Mouse (Mus musculus) MEL (cell line): ENCODE data around the gene Ttc21b.

Experiments
- CHD2 ChIP-seq: IDR thresholded peaks from 2 replicates; pipeline ENCODE4 v1.6.1; 2011; ENCODE audit warnings: low read length, improper control_type of control experiment
- CTCF ChIP-seq, 3 experiments: IDR thresholded peaks in 2 of 3; conservative IDR thresholded peaks in 1 of 3; 2 replicates each; pipeline ENCODE4 v1.5.1; 2011 to 2012; ENCODE audit warnings: low read length in 3 of 3, low read depth in 2 of 3, mild to moderate bottlenecking in 2 of 3, improper control_type of control experiment in 1 of 3, inconsistent platforms in 1 of 3, mixed read lengths in 1 of 3, moderate library complexity in 1 of 3; ENCODE audit not compliant: control insufficient read depth in 1 of 3, insufficient read depth in 1 of 3, poor library complexity in 1 of 3, severe bottlenecking in 1 of 3
- E2F4 ChIP-seq: IDR thresholded peaks from 2 replicates; pipeline ENCODE4 v1.6.1; 2011; ENCODE audit warnings: low read depth, low read length, improper control_type of control experiment, borderline replicate concordance
- HCFC1 ChIP-seq: IDR thresholded peaks from 2 replicates; pipeline ENCODE4 v1.6.1; 2012; ENCODE audit warnings: low read depth, mild to moderate bottlenecking, inconsistent platforms, low read length, improper control_type of control experiment, moderate library complexity
- JUND ChIP-seq: IDR thresholded peaks from 2 replicates; pipeline ENCODE4 v1.6.1; 2011; ENCODE audit warnings: low read depth, mild to moderate bottlenecking, improper control_type of control experiment, low read length
- MEF2A ChIP-seq: IDR thresholded peaks from 2 replicates; pipeline ENCODE4 v1.6.1; 2014; ENCODE audit warnings: low read depth, mild to moderate bottlenecking, inconsistent platforms, low read length, improper control_type of control experiment; ENCODE audit not compliant: poor library complexity, insufficient replicate concordance, severe bottlenecking; ENCODE audit errors: extremely low read depth
- MYC ChIP-seq: IDR thresholded peaks from 2 replicates; pipeline ENCODE4 v1.6.1; 2011; ENCODE audit warnings: low read depth, mild to moderate bottlenecking, low read length, improper control_type of control experiment, moderate library complexity
- POLR2AphosphoS5 ChIP-seq: IDR thresholded peaks from 2 replicates; pipeline ENCODE4 v1.6.1; 2012; ENCODE audit warnings: low read depth, borderline replicate concordance, mild to moderate bottlenecking, inconsistent platforms, low read length, moderate library complexity, mixed read lengths
- SIN3A ChIP-seq: IDR thresholded peaks from 2 replicates; pipeline ENCODE4 v1.6.1; 2012; ENCODE audit warnings: low read length, improper control_type of control experiment, inconsistent platforms
- TCF12 ChIP-seq: IDR thresholded peaks from 2 replicates; pipeline ENCODE4 v1.6.1; 2014; ENCODE audit warnings: low read depth, mild to moderate bottlenecking, inconsistent platforms, low read length, improper control_type of control experiment, moderate library complexity
- UBTF ChIP-seq: IDR thresholded peaks from 2 replicates; pipeline ENCODE4 v1.6.1; 2012; ENCODE audit warnings: low read depth, mild to moderate bottlenecking, inconsistent platforms, low read length, improper control_type of control experiment, moderate library complexity, borderline replicate concordance; ENCODE audit not compliant: insufficient read depth
- USF2 ChIP-seq, 2 experiments: IDR thresholded peaks; 2 replicates each; pipeline ENCODE4 v1.6.1; 2011 to 2012; ENCODE audit warnings: improper control_type of control experiment in 2 of 2, low read length in 2 of 2, borderline replicate concordance in 1 of 2, inconsistent platforms in 1 of 2, low read depth in 1 of 2, mild to moderate bottlenecking in 1 of 2; ENCODE audit not compliant: insufficient read depth in 1 of 2

DNA sequence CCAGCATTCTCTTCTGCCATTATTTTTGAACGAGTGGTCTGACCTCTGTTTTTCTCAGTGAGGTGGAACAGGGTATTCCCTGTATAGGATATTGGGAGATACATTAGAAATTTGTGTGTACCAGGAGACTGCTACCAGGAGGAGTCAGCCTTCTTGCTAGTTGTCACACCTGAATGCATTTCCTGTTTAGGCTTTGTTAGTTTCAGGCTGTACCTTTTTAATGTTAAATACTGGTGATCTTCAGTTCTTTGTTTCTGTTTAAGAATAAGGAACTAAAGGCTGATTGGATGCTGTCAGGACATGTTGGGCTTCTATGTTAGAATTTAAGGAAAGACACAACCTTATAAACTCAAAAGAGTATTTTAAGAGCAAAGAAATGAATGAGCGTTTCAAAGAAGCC, 105.0 kb downstream of the Ttc21b start:
- TF ChIP-seq JUND (no peak), CTCF (IDR thresholded peaks at IDR 0.05 in 2 of 3, conservative IDR thresholded peaks at IDR 0.05 in 1 of 3; ENCODE audit: control insufficient read depth in 1 of 3, insufficient read depth in 1 of 3, low read depth in 2 of 3, low read length in 3 of 3, poor library complexity in 1 of 3, severe bottlenecking in 1 of 3) (no peak), CHD2 (no peak), HCFC1 (no peak), E2F4 (no peak), MYC (no peak), POLR2AphosphoS5 (no peak), UBTF (no peak), MEF2A (no peak), TCF12 (no peak), SIN3A (no peak), USF2 (IDR thresholded peaks at IDR 0.05; ENCODE audit: borderline replicate concordance in 1 of 2, insufficient read depth in 1 of 2, low read depth in 1 of 2, low read length in 2 of 2) (no peak)
